Mouse (Mus musculus) CD8-positive naive resting alpha-beta T cell, adult 2 months (primary cell): Measurements from ENCODE around the gene Ccdc177.
"Not testable (repeated sequence)": the region's sequence is repeated elsewhere in the genome, so short reads cannot be mapped to it uniquely, and the experiment has no call there.

ENCODE experiments used
- DNase-seq, 2 experiments: peaks; one replicate each; pipeline ENCODE4 v3.0.0; 2022; ENCODE audit warnings: low read depth in 2 of 2, low spot score in 2 of 2

Ccdc177 gene

GRCm38 (mm10) chr12:80760396-80760801 lies at the start of gene Ccdc177:
Gene Ccdc177, minus strand, starts transcription at chr12:80760687.
- peak; percentile 73 to 78 for DNase-seq

DNA sequence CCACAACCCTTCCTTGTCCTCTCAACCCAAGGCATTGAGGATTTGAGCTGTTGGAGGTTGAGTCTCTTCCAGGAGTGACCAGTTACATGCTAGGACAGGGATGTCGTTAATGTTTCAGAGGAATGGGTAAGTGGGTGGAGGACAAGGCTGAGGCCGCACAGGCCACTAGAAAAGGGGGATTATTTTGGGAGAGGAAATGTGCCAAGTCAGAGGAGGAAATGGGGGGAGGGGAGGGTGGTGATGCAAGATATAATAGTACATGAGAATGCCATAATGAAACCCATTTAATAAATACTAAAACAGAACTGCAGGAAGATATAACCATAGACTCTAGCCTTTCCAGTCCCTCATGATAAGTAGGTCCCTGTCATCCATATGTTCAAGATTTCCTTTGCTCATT lies 49.5 kb upstream of the Ccdc177 start:
- DNase-seq, result no peak

- no peak for DNase-seq
Observed at GRCm38 (mm10) chr12:80807451-80808085, 47.1 kb upstream of the Ccdc177 start.

GRCm38 (mm10) chr12:80804861-80805428 lies 44.5 kb upstream of the Ccdc177 start:
- no peak for DNase-seq

GRCm38 (mm10) chr12:80803924-80804323 lies 43.4 kb upstream of the Ccdc177 start:
- DNase-seq, result no peak

DNA sequence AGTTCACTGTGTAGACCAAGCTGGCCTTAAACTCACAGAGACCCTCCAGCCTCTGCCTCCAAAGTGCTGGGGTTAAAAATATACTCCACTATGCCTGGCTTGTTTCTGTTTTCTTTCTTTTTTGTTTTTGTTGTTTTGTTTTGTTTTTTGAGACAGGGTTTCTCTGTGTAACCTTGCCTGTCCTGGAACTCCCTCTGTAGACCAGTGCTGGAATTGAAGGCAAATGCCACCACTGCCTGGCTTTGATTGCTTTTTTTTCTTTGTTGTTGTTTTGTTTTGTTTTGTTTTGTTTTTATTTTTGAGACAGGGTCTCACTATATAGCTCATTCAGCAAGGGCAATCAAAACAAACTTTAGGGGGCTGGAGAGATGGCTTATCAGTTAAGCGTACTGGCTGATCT lies 41.0 kb upstream of the Ccdc177 start:
- no peak for DNase-seq

DNA sequence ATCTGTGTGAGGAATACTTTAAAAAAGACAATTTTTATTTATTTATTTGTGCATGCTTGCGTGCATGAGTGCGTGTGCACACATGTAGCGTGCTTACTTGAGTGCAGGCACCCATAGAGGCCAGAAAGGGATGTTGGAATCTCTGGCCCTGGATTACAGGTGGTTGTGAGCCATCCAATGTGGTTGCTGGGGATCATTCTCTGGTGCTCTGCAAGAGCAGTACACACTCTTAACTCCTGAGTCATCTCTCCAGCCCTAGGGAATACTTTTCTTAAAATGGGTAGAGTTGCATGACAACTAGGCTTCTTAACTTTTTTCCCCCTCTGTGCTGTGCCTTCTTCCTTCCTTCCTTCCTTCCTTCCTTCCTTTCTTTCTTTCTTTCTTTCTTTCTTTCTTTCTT lies 39.7 kb upstream of the Ccdc177 start:
- DNase-seq, result no peak

DNA sequence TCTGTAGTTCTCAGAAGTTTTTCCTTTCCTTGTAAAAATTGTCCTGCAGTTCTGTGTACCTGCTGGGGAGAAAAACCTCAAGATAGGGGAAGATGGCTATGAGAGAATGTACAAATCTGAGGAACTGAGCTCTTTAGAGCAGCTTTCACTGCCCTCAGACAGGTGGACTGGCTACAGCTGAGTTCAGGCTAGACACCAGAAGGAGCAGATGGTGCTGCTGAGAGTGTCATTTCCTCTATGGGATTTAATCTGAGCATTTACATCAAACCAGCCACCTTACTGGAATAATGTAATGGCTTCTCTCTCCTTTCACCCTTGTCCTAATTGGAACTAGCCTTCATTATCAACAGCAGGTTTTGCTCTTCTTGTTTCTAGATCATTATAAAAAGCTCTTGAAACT lies 37.8 kb upstream of the Ccdc177 start:
- DNase-seq, result no peak

DNA sequence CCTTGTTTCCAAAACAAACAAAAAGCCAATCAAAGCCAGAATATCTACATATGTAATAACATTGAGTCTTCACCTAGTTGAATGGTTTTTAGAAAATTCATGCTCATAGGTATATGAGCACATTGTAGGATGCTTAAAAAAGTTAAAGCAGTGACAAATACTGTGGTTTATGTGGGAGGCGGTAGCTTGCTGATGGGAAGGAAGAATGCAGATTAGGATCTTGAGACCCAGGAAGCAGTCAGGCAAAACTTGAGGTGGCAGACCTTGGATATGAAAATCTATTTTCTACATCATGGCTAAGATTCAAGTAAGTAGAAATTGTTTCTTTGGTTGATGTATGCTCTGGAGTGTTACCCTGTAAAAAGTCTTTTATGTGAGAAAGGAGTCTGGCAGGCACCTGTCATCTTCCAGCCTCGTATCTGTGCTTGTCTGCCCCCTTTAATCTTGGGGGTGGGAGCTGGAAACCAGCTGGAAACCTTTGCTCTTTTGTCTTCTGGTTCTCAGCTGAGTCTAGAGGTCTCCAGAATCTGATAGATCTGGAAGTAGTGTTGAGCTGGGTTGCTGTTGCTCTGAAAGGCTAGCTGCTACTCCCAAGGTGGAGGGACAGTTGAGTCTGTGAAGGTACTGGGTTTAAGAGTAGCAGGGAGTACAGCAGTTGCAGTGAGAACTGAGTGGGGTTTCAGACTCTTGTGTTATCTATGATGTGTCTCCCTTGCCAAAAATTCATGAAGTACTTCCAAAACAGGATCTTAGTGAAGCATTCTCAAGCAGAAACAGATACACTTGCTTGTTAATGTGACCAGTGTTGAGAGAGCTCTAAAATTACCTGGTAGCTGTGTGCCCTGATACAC lies 34.7 kb upstream of the Ccdc177 start:
- DNase-seq, result no peak

- no peak for DNase-seq
Observed at GRCm38 (mm10) chr12:80794522-80794921, 34.0 kb upstream of the Ccdc177 start.

GRCm38 (mm10) chr12:80793535-80793934 lies 33.0 kb upstream of the Ccdc177 start:
- DNase-seq, result no peak

GRCm38 (mm10) chr12:80792867-80793266 lies 32.4 kb upstream of the Ccdc177 start:
- DNase-seq, result peak; percentile 71 to 72

DNA sequence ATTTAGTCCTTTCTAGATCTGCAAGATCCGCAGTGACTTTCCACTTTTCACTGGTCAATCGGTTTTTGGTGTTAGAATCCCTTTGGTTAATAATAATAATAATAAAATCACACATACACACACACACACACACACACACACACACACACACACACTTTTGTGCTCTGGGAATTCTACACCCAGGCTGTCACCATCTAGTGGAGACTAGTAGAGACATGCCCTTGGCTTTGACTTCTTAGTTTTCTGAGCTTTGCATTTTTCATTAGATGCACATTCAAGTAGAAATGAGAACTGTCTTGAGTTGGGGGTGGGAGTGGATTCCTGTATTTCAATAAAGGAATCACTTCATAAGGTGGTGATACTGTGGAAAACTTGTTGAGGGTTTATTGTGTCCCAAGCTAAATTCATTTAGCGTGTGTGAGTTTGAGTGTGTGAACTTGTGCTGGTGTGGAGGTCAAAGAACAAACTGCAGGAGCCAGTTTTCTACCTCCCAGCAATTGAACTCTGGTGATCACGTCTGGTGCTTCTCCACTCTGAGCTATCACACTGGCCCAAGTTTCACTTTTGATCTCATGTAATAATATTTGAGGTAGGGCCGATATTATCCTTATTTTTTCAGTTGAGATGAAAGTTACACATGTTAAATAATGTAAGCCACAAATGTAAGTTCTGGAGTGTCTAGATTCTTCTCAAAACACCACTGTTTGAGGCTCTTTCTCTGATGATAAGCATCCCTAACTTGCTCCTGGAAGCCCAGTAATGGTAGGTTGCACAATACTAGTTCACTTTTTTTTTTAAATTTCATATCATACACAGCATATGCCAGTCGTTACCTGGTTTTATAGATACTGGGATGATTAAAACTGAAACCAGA lies 31.3 kb upstream of the Ccdc177 start:
- DNase-seq, result no peak

- DNase-seq, result peak; percentile 62 to 70
Observed at GRCm38 (mm10) chr12:80790700-80791570, 30.4 kb upstream of the Ccdc177 start.

GRCm38 (mm10) chr12:80789849-80790694 lies 29.6 kb upstream of the Ccdc177 start, which contains the start of gene Susd6:
Gene Susd6, plus strand, starts transcription at chr12:80790510.
- DNase-seq, result peak; percentile 97 to 98

DNA sequence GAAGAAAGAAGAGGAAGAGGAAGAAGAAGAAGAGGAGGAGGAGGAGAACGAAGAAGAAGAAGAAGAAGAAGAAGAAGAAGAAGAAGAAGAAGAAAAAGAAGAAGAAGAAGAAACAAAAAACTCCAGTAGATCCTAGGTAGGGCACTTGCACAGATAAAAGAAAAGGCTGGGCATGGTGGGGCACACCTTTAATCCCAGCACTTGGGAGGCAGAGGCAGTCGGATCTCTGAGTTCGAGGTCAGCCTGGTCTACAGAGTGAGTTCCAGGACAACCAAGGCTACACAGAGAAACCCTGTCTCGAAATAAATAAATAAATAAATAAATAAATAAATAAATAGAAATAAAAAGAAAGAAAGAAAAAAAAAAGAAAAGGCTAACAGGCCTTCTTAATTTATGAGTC lies 28.8 kb upstream of the Ccdc177 start:
- not testable (repeated sequence) for DNase-seq

DNA sequence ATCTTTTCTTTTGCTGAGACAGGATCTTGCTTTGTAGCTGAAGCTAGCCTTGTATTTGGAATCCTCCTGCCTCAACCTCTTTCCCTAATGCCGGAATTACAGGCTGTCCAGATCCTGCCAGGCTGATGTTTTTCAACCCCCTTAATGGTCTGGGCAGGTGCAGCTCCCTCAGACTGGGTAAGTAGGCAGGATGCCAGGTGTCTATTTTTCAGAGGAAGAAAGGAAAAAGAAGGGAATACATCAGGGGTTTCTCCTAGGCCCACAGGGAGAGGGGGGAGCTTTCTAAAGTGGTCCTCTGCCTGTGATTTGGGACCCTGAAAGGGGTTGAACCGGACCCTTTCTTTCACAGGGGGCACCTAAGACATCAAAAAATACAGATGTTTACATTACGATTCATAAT lies 27.7 kb upstream of the Ccdc177 start:
- DNase-seq, result no peak

DNA sequence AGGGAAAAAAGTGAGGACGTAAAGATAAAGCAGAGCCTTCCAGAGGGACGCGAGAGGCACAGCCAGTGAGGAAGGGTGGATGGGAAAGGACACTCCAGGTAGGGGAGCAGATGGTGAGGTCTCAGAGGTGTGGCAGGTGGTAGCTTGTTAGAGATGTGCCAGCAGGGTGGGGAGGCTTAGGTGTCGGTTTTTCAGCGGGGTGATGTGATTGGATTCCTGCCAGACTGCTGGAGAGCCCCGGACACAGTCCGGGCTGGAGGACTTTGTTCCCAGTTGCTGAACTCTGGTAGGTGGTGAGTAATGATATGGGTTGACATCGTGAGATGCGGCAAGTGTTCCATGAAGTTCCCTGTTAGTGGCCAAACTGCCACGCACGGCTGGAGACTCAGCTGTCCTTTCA lies 27.1 kb upstream of the Ccdc177 start:
- DNase-seq, result no peak

DNA sequence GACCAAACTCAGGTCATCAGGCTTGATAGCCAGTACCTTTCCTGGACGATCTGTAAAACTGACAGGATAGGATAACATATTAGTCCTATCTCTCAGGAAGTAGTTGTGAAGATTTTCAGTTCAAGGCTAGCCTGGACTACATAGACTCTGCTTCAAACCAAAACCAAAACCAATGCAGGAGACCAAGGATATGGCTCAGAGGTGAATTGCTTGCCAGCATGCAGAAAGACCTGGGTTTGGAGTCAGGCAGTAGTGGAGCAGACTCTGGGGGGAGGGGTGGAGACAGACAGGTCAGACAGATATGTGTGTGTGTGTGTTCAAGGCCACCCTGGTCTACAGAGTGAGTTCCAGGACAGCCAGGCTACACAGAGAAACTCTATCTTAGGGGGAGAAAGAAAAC lies 26.1 kb upstream of the Ccdc177 start:
- DNase-seq, result no peak
